Mouse (Mus musculus) myocyte (in vitro differentiated cells): ENCODE measurements around the gene Mtmr4. TPM values are rescaled to one million over a fixed set of nuclear protein-coding genes. Genes with fewer than 3 reads are reported as not detected.

Experiments
- H3K27me3 ChIP-seq: one replicate; pipeline ENCODE4 v1.6.1; 2011; ENCODE audit not compliant: control insufficient read depth, insufficient read depth, insufficient read length
- H3K36me3 ChIP-seq: one replicate; pipeline ENCODE4 v1.6.1; 2011; ENCODE audit not compliant: control insufficient read depth, insufficient read depth
- H3K4me2 ChIP-seq: one replicate; pipeline ENCODE4 v1.6.1; 2011; ENCODE audit warnings: low read depth, control low read depth
- H3K4me3 ChIP-seq: one replicate; pipeline ENCODE4 v1.5.1; 2011; ENCODE audit warnings: mild to moderate bottlenecking, control low read depth, moderate library complexity
- H3K79me2 ChIP-seq: one replicate; pipeline ENCODE4 v1.6.1; 2011; ENCODE audit not compliant: control insufficient read depth, insufficient read depth
- H3ac ChIP-seq: one replicate; pipeline ENCODE4 v1.6.1; 2011; ENCODE audit not compliant: control insufficient read depth, insufficient read length
- CEBPB ChIP-seq: IDR thresholded peaks from 2 replicates; pipeline ENCODE4 v1.6.1; 2011; ENCODE audit warnings: mild to moderate bottlenecking, moderate library complexity; ENCODE audit not compliant: poor library complexity, insufficient read depth, severe bottlenecking
- E2F4 ChIP-seq: IDR thresholded peaks from one replicate; pipeline ENCODE4 v1.6.1; 2011; ENCODE audit warnings: mild to moderate bottlenecking, control low read depth, moderate library complexity; ENCODE audit not compliant: insufficient read depth
- MAX ChIP-seq: IDR thresholded peaks from one replicate; pipeline ENCODE4 v1.6.1; 2011; ENCODE audit warnings: low read depth, mild to moderate bottlenecking, control low read depth
- MYOD1 ChIP-seq, 3 experiments: IDR thresholded peaks; one replicate each; pipeline ENCODE4 v1.6.1; 2011; ENCODE audit warnings: control low read depth in 2 of 3, low read depth in 2 of 3, mild to moderate bottlenecking in 2 of 3, moderate library complexity in 1 of 3; ENCODE audit not compliant: insufficient read length in 2 of 3, control insufficient read depth in 1 of 3
- MYOG ChIP-seq, 3 experiments: IDR thresholded peaks; one replicate each; pipeline ENCODE4 v1.6.1; 2011; ENCODE audit warnings: control low read depth in 2 of 3, low read depth in 2 of 3, mild to moderate bottlenecking in 2 of 3; ENCODE audit not compliant: insufficient read length in 2 of 3, control insufficient read depth in 1 of 3, insufficient read depth in 1 of 3
- POLR2A ChIP-seq: IDR thresholded peaks from one replicate; pipeline ENCODE4 v1.6.1; 2011; ENCODE audit warnings: low read depth, mild to moderate bottlenecking, control low read depth, moderate library complexity; ENCODE audit not compliant: insufficient read length
- POLR2AphosphoS2 ChIP-seq: IDR thresholded peaks from one replicate; pipeline ENCODE4 v1.6.1; 2011; ENCODE audit warnings: low read depth, control low read depth; ENCODE audit not compliant: insufficient read length
- REST ChIP-seq: IDR thresholded peaks from one replicate; pipeline ENCODE4 v1.6.1; 2011; ENCODE audit warnings: mild to moderate bottlenecking, control low read depth, moderate library complexity; ENCODE audit not compliant: insufficient read depth, insufficient read length
- SRF ChIP-seq: IDR thresholded peaks from one replicate; pipeline ENCODE4 v1.6.1; 2011; ENCODE audit warnings: low read depth; ENCODE audit not compliant: control insufficient read depth, insufficient read length
- TCF12 ChIP-seq: IDR thresholded peaks from one replicate; pipeline ENCODE4 v1.6.1; 2011; ENCODE audit warnings: mild to moderate bottlenecking, control low read depth; ENCODE audit not compliant: poor library complexity, insufficient read depth, severe bottlenecking
- TCF3 ChIP-seq: IDR thresholded peaks from one replicate; pipeline ENCODE4 v1.6.1; 2011; ENCODE audit warnings: low read depth, control low read depth; ENCODE audit not compliant: insufficient read length
- USF1 ChIP-seq: IDR thresholded peaks from one replicate; pipeline ENCODE4 v1.6.1; 2011; ENCODE audit warnings: low read depth, mild to moderate bottlenecking, control low read depth, moderate library complexity
- polyA plus RNA-seq: library from polyadenylated mRNA; unstranded; fragments of >200 nt; fragmentation: generic; extraction: Trizol; gene quantifications from one replicate; pipeline ENCODE4 v1.2.1, GENCODE M21; 2012; ENCODE audit warnings: missing spikeins

The Mtmr4 gene
- polyA plus RNA-seq, 1 experiment: 10.6 TPM

GRCm38 (mm10) chr11:87570743-87571142 is 21.2 kb upstream of the Mtmr4 start:
- H3ac ChIP-seq: no peak overlapping the region
- no peaks in the 10 kb centered on the region for H3K79me2 ChIP-seq
- H3K4me3 ChIP-seq: no peak overlapping the region
- TF ChIP-seq MYOD1 (IDR thresholded peaks at IDR 0.05; ENCODE audit: control insufficient read depth in 1 of 3, insufficient read length in 2 of 3, low read depth in 2 of 3) (peak in 2 of 3 experiments; percentile 46 to 59), MAX (no peak), USF1 (no peak), MYOG (IDR thresholded peaks at IDR 0.05; ENCODE audit: control insufficient read depth in 1 of 3, insufficient read depth in 1 of 3, insufficient read length in 2 of 3, low read depth in 2 of 3) (peak in 2 of 3 experiments; percentile 27 to 69)
- no peak overlapping the region for H3K4me2 ChIP-seq
- peaks cover 25% of the 10 kb centered on the region for H3K27me3 ChIP-seq
- no peaks in the 10 kb centered on the region for H3K36me3 ChIP-seq

DNA sequence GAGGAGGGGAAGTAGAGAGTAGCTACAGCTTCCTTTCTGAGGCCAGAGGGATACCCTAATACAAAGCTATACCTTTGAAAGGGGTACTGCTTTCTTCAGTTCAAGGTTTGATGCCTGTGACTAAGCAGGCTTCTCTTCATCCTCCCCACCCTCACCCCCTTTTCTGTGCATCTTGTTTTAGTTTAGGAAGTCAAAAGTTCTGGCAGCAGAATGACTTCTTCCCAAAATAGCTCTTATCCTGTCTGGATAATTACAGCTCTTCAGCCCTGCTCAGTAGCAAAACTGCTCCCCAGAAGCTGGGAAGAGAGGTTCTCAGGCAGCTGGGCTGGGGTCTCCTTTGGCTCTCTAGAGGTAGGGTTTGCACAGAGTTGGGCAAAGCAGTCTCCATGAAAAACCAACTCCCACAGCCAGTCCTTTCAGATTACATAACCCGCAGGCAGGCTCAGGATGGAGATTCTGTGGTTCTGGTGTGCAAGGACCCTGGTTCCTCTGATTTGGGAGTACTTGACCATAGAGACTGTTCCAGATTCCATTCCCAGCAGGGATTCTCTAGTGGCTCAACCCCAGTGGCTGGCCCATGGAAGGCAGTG is 20.5 kb upstream of the Mtmr4 start:
- H3K4me3 ChIP-seq: no peak overlapping the region
- H3K36me3 ChIP-seq: no peaks in the 10 kb centered on the region
- H3K27me3 ChIP-seq: peaks cover 25% of the 10 kb centered on the region
- TF ChIP-seq SRF: no peak
- no peak for TF ChIP-seq POLR2A
- TF ChIP-seq TCF12: no peak
- TF ChIP-seq E2F4: no peak
- no peak for TF ChIP-seq USF1
- no peak for TF ChIP-seq REST
- no peak for TF ChIP-seq POLR2AphosphoS2
- TF ChIP-seq MYOG (IDR thresholded peaks at IDR 0.05; ENCODE audit: control insufficient read depth in 1 of 3, insufficient read depth in 1 of 3, insufficient read length in 2 of 3, low read depth in 2 of 3): no peak
- H3ac ChIP-seq: no peak overlapping the region
- H3K79me2 ChIP-seq: no peaks in the 10 kb centered on the region
- no peak overlapping the region for H3K4me2 ChIP-seq

- Histone ChIP-seq H3K4me3 (no peak overlapping the region), H3K79me2 (no peaks in the 10 kb centered on the region), H3K27me3 (peaks cover 34% of the 10 kb centered on the region), H3K36me3 (no peaks in the 10 kb centered on the region), H3ac (no peak overlapping the region), H3K4me2 (peak overlapping the region; percentile 14)
- TF ChIP-seq REST: no peak
- TF ChIP-seq MYOD1 (IDR thresholded peaks at IDR 0.05; ENCODE audit: control insufficient read depth in 1 of 3, insufficient read length in 2 of 3, low read depth in 2 of 3): peak; percentile 53 to 99 (median 96)
- TF ChIP-seq POLR2A: no peak
- peak; percentile 96 for TF ChIP-seq TCF12
- TF ChIP-seq MYOG (IDR thresholded peaks at IDR 0.05; ENCODE audit: control insufficient read depth in 1 of 3, insufficient read depth in 1 of 3, insufficient read length in 2 of 3, low read depth in 2 of 3): peak; percentile 92 to 100 (median 98)
- no peak for TF ChIP-seq USF1
- no peak for TF ChIP-seq MAX
- peak; percentile 94 for TF ChIP-seq TCF3
- no peak for TF ChIP-seq POLR2AphosphoS2
- TF ChIP-seq SRF: no peak
Measured at GRCm38 (mm10) chr11:87573751-87574150, 18.2 kb upstream of the Mtmr4 start.

- H3K36me3 ChIP-seq: no peaks in the 10 kb centered on the region
- no peak overlapping the region for H3ac ChIP-seq
- no peaks in the 10 kb centered on the region for H3K79me2 ChIP-seq
- TF ChIP-seq MAX (no peak), TCF12 (no peak), POLR2AphosphoS2 (no peak), MYOG (IDR thresholded peaks at IDR 0.05; ENCODE audit: control insufficient read depth in 1 of 3, insufficient read depth in 1 of 3, insufficient read length in 2 of 3, low read depth in 2 of 3) (no peak), REST (no peak), SRF (no peak)
- peaks cover 25% of the 10 kb centered on the region for H3K27me3 ChIP-seq
- no peak overlapping the region for H3K4me3 ChIP-seq
- H3K4me2 ChIP-seq: peak overlapping the region; percentile 14
Measured at GRCm38 (mm10) chr11:87574520-87575180, 17.3 kb upstream of the Mtmr4 start.

- H3K27me3 ChIP-seq: peaks cover 20% of the 10 kb centered on the region
- H3K4me2 ChIP-seq: no peak overlapping the region
- TF ChIP-seq MYOD1 (IDR thresholded peaks at IDR 0.05; ENCODE audit: control insufficient read depth in 1 of 3, insufficient read length in 2 of 3, low read depth in 2 of 3) (no peak), POLR2A (no peak), E2F4 (no peak), USF1 (no peak), POLR2AphosphoS2 (no peak), CEBPB (no peak), MYOG (IDR thresholded peaks at IDR 0.05; ENCODE audit: control insufficient read depth in 1 of 3, insufficient read depth in 1 of 3, insufficient read length in 2 of 3, low read depth in 2 of 3) (no peak), MAX (no peak), REST (no peak), TCF12 (no peak), TCF3 (no peak), SRF (no peak)
- H3K36me3 ChIP-seq: no peaks in the 10 kb centered on the region
- no peaks in the 10 kb centered on the region for H3K79me2 ChIP-seq
- H3K4me3 ChIP-seq: no peak overlapping the region
- no peak overlapping the region for H3ac ChIP-seq
Measured at GRCm38 (mm10) chr11:87577601-87578248, 14.2 kb upstream of the Mtmr4 start.
